17 mouse cellular contexts compared by ENCODE assay signal in the genomic region with DNA sequence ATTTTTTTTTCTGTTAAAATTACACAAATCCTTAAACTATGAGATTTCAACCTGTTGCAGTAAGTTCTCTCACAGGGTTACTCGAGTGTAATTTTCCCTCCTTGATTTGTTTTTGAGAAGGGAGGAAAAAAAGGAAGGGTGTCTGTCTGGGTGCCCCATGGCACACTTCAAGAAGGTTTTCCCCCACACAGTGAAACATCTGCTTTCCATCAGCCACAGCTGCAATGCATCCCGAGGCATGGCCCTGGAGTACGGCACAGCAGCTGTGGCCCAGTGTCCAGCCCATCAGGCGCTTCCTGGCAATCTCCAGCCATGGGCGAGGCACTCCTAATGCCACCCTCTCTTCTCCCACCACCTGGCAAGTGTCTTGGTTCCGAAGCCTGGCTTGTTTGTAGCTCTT.
DNase-seq lines count a peak whose midpoint lies in the region; ATAC-seq lines count a peak whose summit lies in the region.
"Had no signal": no experiment of that assay in that cellular context is flagged by ENCODE, and none has a peak within 500 bp of the region (broad histone marks: within the 10 kb centered on the region; RNA-seq: fewer than 3 reads in every experiment).

No protein-coding gene starts in this region.

- no peak for ATAC-seq in liver, embryonic 11.5 days (replicated peaks; ENCODE audit: low FRiP score)
- no peak for ATAC-seq in limb, embryonic 12.5 days (ENCODE audit: insufficient number of reproducible peaks, insufficient read depth, low FRiP score, low TSS enrichment, low read depth)
- ATAC-seq: hindbrain, embryonic 16.5 days; lung, postnatal 0 days; midbrain, embryonic 15.5 days; Patski had no signal

- no peaks in the 10 kb centered on the region for H3K9me3 ChIP-seq in liver, embryonic 11.5 days (ENCODE audit: control insufficient read depth, low read length)
- H3K9me3 ChIP-seq in limb, embryonic 12.5 days = no peaks in the 10 kb centered on the region
- H3K9me3 ChIP-seq: embryonic facial prominence, embryonic 12.5 days; forebrain, embryonic 12.5 days; limb, embryonic 13.5 days; midbrain, embryonic 15.5 days had no signal

- WGBS in liver, embryonic 11.5 days = 52% methylated on average over 6 of the region's 6 CpGs
- 9% methylated on average over 6 of the region's 6 CpGs for WGBS in limb, embryonic 12.5 days

- H3K36me3 ChIP-seq in liver, embryonic 11.5 days (ENCODE audit: control insufficient read depth, insufficient read depth, low read length) = no peaks in the 10 kb centered on the region
- no peaks in the 10 kb centered on the region for H3K36me3 ChIP-seq in limb, embryonic 12.5 days
- H3K36me3 ChIP-seq: embryonic facial prominence, embryonic 12.5 days; forebrain, embryonic 12.5 days; limb, embryonic 13.5 days; midbrain, embryonic 15.5 days had no signal

- H3K27me3 ChIP-seq in liver, embryonic 11.5 days (replicated peaks; ENCODE audit: control insufficient read depth, insufficient read depth, low read length) = no peaks in the 10 kb centered on the region
- H3K27me3 ChIP-seq in limb, embryonic 12.5 days = no peaks in the 10 kb centered on the region
- H3K27me3 ChIP-seq: embryonic facial prominence, embryonic 12.5 days; forebrain, embryonic 12.5 days; limb, embryonic 13.5 days; midbrain, embryonic 15.5 days had no signal

- DNase-seq in liver = peak; percentile 3
- DNase-seq in liver, embryonic 11.5 days (ENCODE audit: low spot score) = no peak
- DNase-seq in NIH3T3 (ENCODE audit: low read depth) = peak; percentile 37
- peak; percentile 74 for DNase-seq in embryo, embryonic 11 days
- no peak for DNase-seq in urinary bladder, adult 2 months (ENCODE audit: low spot score)
- DNase-seq in left cerebral cortex, adult 11 months (ENCODE audit: low spot score) = no peak
- DNase-seq: cerebellum, adult 2 months; heart, adult 11 months; kidney, postnatal 14 days had no signal

- no peak overlapping the region for H3K4me2 ChIP-seq in liver, embryonic 11.5 days
- peak overlapping the region; percentile 33; the same call in 1 of the 2 replicates for H3K4me2 ChIP-seq in limb, embryonic 12.5 days
- H3K4me2 ChIP-seq: embryonic facial prominence, embryonic 12.5 days; forebrain, embryonic 12.5 days; limb, embryonic 13.5 days; midbrain, embryonic 15.5 days had no signal

- no peak overlapping the region for H3K27ac ChIP-seq in liver, embryonic 11.5 days (ENCODE audit: low read depth, low read length)
- H3K27ac ChIP-seq in limb, embryonic 12.5 days = no peak overlapping the region
- H3K27ac ChIP-seq: embryonic facial prominence, embryonic 12.5 days; forebrain, embryonic 12.5 days; limb, embryonic 13.5 days; midbrain, embryonic 15.5 days had no signal

- H3K4me1 ChIP-seq in liver, embryonic 11.5 days (replicated peaks; ENCODE audit: control insufficient read depth, insufficient read depth, low read length) = no peaks in the 10 kb centered on the region
- peaks cover 11% of the 10 kb centered on the region for H3K4me1 ChIP-seq in limb, embryonic 12.5 days (replicated peaks)
- H3K4me1 ChIP-seq: midbrain, embryonic 15.5 days had no signal

- H3K4me3 ChIP-seq in liver, embryonic 11.5 days (ENCODE audit: low read depth, low read length) = no peak overlapping the region
- no peak overlapping the region for H3K4me3 ChIP-seq in limb, embryonic 12.5 days (replicated peaks)
- H3K4me3 ChIP-seq: embryonic facial prominence, embryonic 12.5 days; forebrain, embryonic 12.5 days; limb, embryonic 13.5 days; midbrain, embryonic 15.5 days had no signal

- no peak overlapping the region for H3K9ac ChIP-seq in liver, embryonic 11.5 days (ENCODE audit: low read depth, low read length)
- H3K9ac ChIP-seq in limb, embryonic 12.5 days (replicated peaks) = no peak overlapping the region
- H3K9ac ChIP-seq: embryonic facial prominence, embryonic 12.5 days; forebrain, embryonic 12.5 days; limb, embryonic 13.5 days; midbrain, embryonic 15.5 days had no signal

Comparison
In these comparisons a context has a peak if more than half of its experiments do, and no peak if none do; other contexts are left out.
1. DNase-seq: peak in liver (single experiment), NIH3T3 (single experiment) and embryo, embryonic 11 days (single experiment); none in liver, embryonic 11.5 days (single experiment), urinary bladder, adult 2 months (single experiment) and left cerebral cortex, adult 11 months (single experiment).